Mouse (Mus musculus) liver, postnatal 0 days (tissue): Measurements from ENCODE around the gene Cacng8.

ENCODE experiments used
- CTCF ChIP-seq: sonication (generic); IDR thresholded peaks from 2 replicates; pipeline ENCODE4 v1.5.1; 2016; ENCODE audit warnings: antibody characterized with exemption, low read depth
- EP300 ChIP-seq: IDR thresholded peaks from 2 replicates; pipeline ENCODE4 v1.6.1; 2016; ENCODE audit warnings: antibody characterized with exemption, low read depth, mild to moderate bottlenecking

GRCm38 (mm10) chr7:3419941-3420340 lies 29.5 kb downstream of the Cacng8 start:
- TF ChIP-seq CTCF (no peak), EP300 (no peak)
